Mouse (Mus musculus) stomach, embryonic 14.5 days (tissue): ENCODE data around the gene Cdk6. TPM values are rescaled to one million over a fixed set of nuclear protein-coding genes. Genes with fewer than 3 reads are reported as not detected.
A peak's percentile ranks its signal among the peaks of the same experiment; 100 is the strongest.
"Not testable (repeated sequence)": the region's sequence is repeated elsewhere in the genome, so short reads cannot be mapped to it uniquely, and the experiment has no call there.

ENCODE experiments used
- ATAC-seq: fragments of 200-750 bp; cut with Nextera tagmentation; 2 replicates; pipeline ENCODE4 v1.8.0; 2017; ENCODE audit warnings: low read depth, moderate TSS enrichment; ENCODE audit not compliant: insufficient number of reproducible peaks, insufficient read depth, low FRiP score
- H3K27ac ChIP-seq: fragments of 300-500 bp; sonication (generic); 2 replicates; pipeline ENCODE4 v1.5.1; 2014; ENCODE audit warnings: mild to moderate bottlenecking, low read length, moderate library complexity, mixed read lengths
- H3K27me3 ChIP-seq: fragments of 300-500 bp; sonication (generic); 2 replicates; pipeline ENCODE4 v1.6.1; 2014; ENCODE audit warnings: low read length, control low read depth, mixed read lengths; ENCODE audit not compliant: control insufficient read depth, insufficient read depth
- H3K36me3 ChIP-seq: fragments of 300-500 bp; sonication (generic); 2 replicates; pipeline ENCODE4 v1.6.1; 2014; ENCODE audit warnings: mild to moderate bottlenecking, control low read depth, low read length, moderate library complexity, mixed read lengths; ENCODE audit not compliant: control insufficient read depth, insufficient read depth
- H3K4me1 ChIP-seq: fragments of 300-500 bp; sonication (generic); 2 replicates; pipeline ENCODE4 v1.6.1; 2014; ENCODE audit warnings: low read length, control low read depth, mixed read lengths; ENCODE audit not compliant: control insufficient read depth, insufficient read depth
- H3K4me2 ChIP-seq: fragments of 300-500 bp; sonication (generic); replicated peaks from 2 replicates; pipeline ENCODE4 v1.6.1; 2014; ENCODE audit warnings: low read depth, low read length, control low read depth
- H3K4me3 ChIP-seq: fragments of 300-500 bp; sonication (generic); 2 replicates; pipeline ENCODE4 v1.5.1; 2014; ENCODE audit warnings: low read depth, low read length, control low read depth
- H3K9ac ChIP-seq: fragments of 300-500 bp; sonication (generic); replicated peaks from 2 replicates; pipeline ENCODE4 v1.6.1; 2014; ENCODE audit warnings: low read depth, mild to moderate bottlenecking, control low read depth, low read length, moderate library complexity, mixed read lengths
- H3K9me3 ChIP-seq: fragments of 300-500 bp; sonication (generic); 2 replicates; pipeline ENCODE4 v1.6.1; 2016; ENCODE audit warnings: low read depth, low read length, control low read depth; ENCODE audit not compliant: control insufficient read depth
- WGBS: fragments of 180-500 bp; shearing (Covaris S2); extraction: QIAGEN DNeasy Blood & Tissue Kit; methylation state at CpG from one replicate; pipeline ENCODE4 v1.1.7; 2014; 5-methylcytosine and 5-hydroxymethylcytosine counted together
- polyA plus RNA-seq: library from polyadenylated mRNA; unstranded; fragments of >200 nt; fragmentation: Nextera tagmentation; extraction: Ambion mirVana; gene quantifications from 2 replicates; pipeline ENCODE4 v1.2.1, GENCODE M21; 2014

Gene Cdk6
- polyA plus RNA-seq, 1 experiment from 2014 or later, result 36.8 TPM

DNA sequence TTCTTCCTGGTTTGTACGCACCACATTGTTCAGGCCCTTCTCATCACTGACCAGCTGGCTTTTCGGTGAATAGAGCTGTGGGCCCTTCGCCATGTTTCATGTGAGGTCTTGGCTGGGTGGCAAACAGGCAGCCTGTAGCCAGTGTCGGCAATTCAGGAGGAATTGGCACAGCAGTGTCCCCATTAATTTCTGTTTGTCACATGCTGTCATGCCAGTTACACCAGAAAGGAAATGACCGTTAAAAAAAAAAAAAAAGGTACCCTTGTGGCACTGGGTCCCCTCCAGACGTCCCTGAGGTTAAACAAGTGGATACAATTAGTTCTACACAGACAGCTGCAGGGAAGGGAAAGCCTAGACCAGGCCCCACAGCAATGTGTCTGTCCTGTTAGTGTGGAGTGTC lies 63.8 kb downstream of the Cdk6 start:
- H3K4me2 ChIP-seq, result no peak overlapping the region
- H3K4me3 ChIP-seq, result no peak overlapping the region
- H3K9ac ChIP-seq, result no peak overlapping the region
- ATAC-seq, result no peak
- H3K27ac ChIP-seq, result no peak overlapping the region
- WGBS, result 66% methylated on average over 6 of the region's 6 CpGs
- no peaks in the 10 kb centered on the region for H3K9me3 ChIP-seq
- H3K36me3 ChIP-seq, result no peaks in the 10 kb centered on the region
- H3K27me3 ChIP-seq, result no peaks in the 10 kb centered on the region
- H3K4me1 ChIP-seq, result no peaks in the 10 kb centered on the region

DNA sequence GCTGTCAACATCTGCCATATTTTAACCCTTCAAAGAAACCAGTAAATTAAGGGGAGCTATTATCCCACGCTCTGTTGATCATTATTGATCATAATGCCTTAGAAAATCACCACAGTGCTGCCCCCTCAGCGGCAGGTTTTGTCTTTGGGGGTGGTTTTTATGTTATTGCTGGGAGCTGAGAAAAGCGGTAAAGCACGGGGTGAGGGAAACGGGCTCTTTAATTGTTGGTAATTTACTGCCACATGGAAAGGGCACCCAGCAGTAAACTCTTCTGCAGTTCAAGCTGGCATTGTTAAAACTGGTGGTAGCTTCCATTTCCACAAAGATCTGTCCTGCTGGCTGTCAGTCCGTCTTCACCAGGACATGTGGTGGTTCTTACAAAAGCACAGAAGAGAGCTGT lies 64.2 kb downstream of the Cdk6 start:
- Histone ChIP-seq H3K9ac (no peak overlapping the region), H3K4me3 (no peak overlapping the region), H3K36me3 (no peaks in the 10 kb centered on the region), H3K27me3 (no peaks in the 10 kb centered on the region), H3K4me2 (no peak overlapping the region), H3K27ac (no peak overlapping the region), H3K9me3 (no peaks in the 10 kb centered on the region), H3K4me1 (no peaks in the 10 kb centered on the region)
- 77% methylated on average over 6 of the region's 6 CpGs for whole genome bisulfite sequencing
- ATAC-seq, result no peak

DNA sequence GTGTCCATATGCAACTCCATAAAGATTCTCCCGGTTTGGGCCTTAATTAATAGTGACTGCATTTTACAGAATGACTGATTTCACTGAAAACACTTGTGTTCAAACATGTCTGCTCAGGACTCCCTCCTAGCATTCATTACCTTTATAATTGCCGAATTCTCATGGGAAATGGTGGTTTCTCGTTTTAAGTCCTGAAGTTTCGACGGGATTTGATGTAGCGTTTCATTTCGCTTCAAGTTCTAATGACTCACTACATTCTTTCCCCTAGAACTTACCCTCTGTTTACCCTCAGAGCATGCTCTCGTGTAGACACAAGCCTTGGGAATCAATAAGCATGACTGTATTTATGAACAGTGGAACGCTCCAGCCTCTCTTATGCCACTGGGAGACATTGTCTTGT lies 66.6 kb downstream of the Cdk6 start:
- H3K27ac ChIP-seq, result no peak overlapping the region
- H3K27me3 ChIP-seq, result no peaks in the 10 kb centered on the region
- no peak overlapping the region for H3K9ac ChIP-seq
- H3K4me2 ChIP-seq, result no peak overlapping the region
- ATAC-seq, result no peak
- no peaks in the 10 kb centered on the region for H3K36me3 ChIP-seq
- no peaks in the 10 kb centered on the region for H3K9me3 ChIP-seq
- H3K4me1 ChIP-seq, result no peaks in the 10 kb centered on the region
- WGBS, result 79% methylated on average over 9 of the region's 9 CpGs
- no peak overlapping the region for H3K4me3 ChIP-seq

DNA sequence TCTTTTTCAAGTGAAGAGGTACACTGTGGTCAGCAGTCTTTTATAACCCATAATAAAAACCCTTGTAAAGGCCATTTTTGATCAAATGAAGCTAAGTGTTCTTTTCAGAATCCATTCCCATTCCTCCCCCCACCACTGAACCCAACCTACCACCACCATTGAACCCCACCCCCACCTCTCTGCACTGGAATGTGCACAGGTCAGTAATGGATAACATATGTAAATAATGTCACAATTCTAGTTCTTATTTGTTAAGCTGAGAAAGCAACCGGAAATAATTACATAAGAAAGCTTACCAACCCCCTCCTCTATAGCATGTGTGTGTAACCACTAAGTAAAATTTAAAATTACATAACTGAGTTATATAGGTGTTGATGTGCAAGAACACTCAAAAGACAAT lies 76.9 kb downstream of the Cdk6 start:
- not testable (repeated sequence) for H3K36me3 ChIP-seq, H3K27me3 ChIP-seq, H3K27ac ChIP-seq, H3K9me3 ChIP-seq, H3K9ac ChIP-seq, H3K4me1 ChIP-seq, H3K4me2 ChIP-seq, H3K4me3 ChIP-seq
- peak; percentile 53; the same call in 1 of the 2 replicates for ATAC-seq
- 69% methylated on average over 1 of the region's 1 CpGs for WGBS

DNA sequence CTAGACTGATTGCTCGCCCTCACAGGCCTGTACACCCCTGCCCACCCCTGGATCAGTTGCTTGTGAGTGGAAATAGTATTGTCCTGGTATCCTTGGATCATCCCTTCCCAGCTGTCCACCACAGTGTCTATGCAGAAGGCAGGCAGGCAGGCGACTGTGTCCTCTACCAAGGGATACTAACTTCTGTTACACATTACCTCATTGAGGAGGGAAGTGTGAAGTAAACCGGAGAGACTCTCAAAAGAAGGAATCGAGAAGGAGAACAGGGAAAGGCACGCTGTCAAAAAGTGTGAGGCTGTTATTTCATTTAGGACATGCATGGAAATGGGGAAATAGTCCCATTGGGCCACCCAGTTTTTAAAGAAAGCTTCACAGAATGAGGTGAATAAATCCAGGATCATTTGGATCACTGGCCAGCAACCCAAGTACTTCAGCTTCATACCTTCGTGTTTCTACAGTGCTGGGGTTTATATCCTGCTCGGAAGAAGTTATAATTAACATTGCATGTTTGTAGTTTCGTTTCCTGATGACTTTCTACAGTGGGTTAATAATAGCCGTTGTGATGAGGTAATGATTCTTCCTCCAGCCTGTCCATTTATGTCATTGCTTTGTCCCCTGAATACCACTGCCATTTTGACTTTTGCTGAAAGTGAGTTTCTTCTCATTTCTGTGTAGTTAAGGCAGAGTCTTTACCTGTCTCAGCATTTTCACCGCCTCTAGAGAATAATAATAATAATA lies 79.0 kb downstream of the Cdk6 start:
- H3K36me3 ChIP-seq, result no peaks in the 10 kb centered on the region
- 83% methylated on average over 10 of the region's 10 CpGs for WGBS
- no peak overlapping the region for H3K4me3 ChIP-seq
- H3K4me1 ChIP-seq, result no peaks in the 10 kb centered on the region
- H3K9me3 ChIP-seq, result no peaks in the 10 kb centered on the region
- no peak for ATAC-seq
- H3K27ac ChIP-seq, result no peak overlapping the region
- no peak overlapping the region for H3K4me2 ChIP-seq
- H3K27me3 ChIP-seq, result no peaks in the 10 kb centered on the region
- no peak overlapping the region for H3K9ac ChIP-seq

DNA sequence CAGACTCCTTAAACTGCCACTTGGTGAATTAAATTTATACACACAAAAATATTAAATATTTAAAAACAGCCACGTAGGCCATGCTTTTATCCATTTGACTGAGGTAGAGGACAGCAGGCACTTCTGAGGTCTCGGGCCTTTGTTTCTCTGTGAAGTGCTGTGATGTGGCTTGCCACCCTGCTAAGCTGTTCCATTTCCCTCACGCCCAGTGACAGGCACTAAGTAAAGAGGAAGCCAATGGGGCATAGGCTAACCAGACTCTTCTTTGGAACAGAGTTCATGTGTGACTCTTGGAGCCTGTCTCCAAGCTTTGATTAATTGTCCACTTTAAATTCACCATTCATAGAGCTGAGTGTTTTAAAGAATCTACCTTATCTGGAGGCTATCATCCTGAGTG lies 79.5 kb downstream of the Cdk6 start:
- no peaks in the 10 kb centered on the region for H3K9me3 ChIP-seq
- no peak overlapping the region for H3K4me3 ChIP-seq
- no peak for ATAC-seq
- H3K4me1 ChIP-seq, result no peaks in the 10 kb centered on the region
- H3K36me3 ChIP-seq, result no peaks in the 10 kb centered on the region
- H3K9ac ChIP-seq, result no peak overlapping the region
- 75% methylated on average over 3 of the region's 3 CpGs for WGBS
- no peak overlapping the region for H3K27ac ChIP-seq
- no peak overlapping the region for H3K4me2 ChIP-seq
- no peaks in the 10 kb centered on the region for H3K27me3 ChIP-seq

DNA sequence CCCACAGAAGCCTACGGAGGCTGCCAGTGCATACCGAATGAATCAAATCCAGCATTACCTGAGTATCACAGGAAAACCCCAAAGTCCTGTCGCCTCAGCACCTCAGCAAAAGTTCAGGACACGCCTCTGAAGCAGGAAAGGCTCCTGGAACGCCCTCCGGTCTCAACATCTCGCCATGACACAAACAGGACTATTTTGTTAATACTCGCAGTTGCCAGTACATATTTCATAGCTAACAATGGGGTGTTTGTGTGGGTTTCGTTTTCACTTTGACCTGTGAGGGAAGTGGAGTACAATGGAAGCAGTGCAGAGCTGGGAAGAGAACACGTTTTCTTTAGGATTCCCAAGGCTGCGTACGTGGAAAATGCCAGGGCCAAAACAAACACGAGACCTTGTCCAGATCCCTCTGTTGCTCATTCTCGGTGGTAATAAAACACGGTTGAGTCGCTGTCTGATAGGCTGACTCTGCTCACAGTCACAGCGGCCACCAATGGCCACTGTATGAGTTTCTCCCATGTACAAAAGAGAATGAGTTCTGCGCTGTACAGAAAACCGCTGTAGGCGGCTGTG lies 91.9 kb downstream of the Cdk6 start:
- H3K36me3 ChIP-seq, H3K4me3 ChIP-seq, H3K4me2 ChIP-seq, H3K27me3 ChIP-seq, ATAC-seq, H3K27ac ChIP-seq, H3K9ac ChIP-seq, H3K9me3 ChIP-seq, H3K4me1 ChIP-seq: not testable (repeated sequence)
- 82% methylated on average over 18 of the region's 20 CpGs for WGBS

DNA sequence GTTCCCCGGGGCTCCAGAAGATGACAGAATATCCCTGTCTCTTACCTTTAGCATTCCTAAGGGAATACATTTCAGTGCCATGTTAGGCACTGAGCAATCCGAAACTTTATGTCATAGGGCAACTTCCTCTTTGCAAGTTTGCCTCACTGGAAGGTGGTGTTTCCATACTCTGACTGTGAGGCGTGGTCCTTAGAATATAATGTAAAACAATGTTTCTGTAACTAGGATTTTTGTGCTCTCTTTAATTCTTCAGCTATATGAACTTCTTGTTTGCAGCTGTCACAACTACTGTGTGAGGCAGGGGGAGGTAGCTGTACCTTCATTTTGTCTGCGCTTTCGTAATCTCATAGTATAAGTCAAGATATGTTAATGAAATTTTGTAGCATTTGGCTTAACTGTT lies 92.8 kb downstream of the Cdk6 start:
- not testable (repeated sequence) for H3K27me3 ChIP-seq, ATAC-seq, H3K9me3 ChIP-seq, H3K27ac ChIP-seq, H3K4me1 ChIP-seq, H3K4me3 ChIP-seq, H3K4me2 ChIP-seq, H3K9ac ChIP-seq, H3K36me3 ChIP-seq
- 94% methylated on average over 5 of the region's 5 CpGs for WGBS
